Mouse (Mus musculus) kidney, postnatal 0 days (tissue): Measurements from ENCODE around the gene Tnfaip1. TPM values are rescaled to one million over a fixed set of nuclear protein-coding genes. Genes with fewer than 3 reads are reported as not detected.

Experiments used
- ATAC-seq: fragments of 200-750 bp; cut with Nextera tagmentation; replicated peaks from 2 replicates; pipeline ENCODE4 v1.8.0; 2017; ENCODE audit warnings: low read depth, moderate number of reproducible peaks, moderate TSS enrichment, moderate library complexity; ENCODE audit not compliant: low FRiP score
- DNase-seq: peaks from one replicate; pipeline ENCODE4 v3.0.0-alpha.2; 2016; ENCODE audit warnings: low spot score
- H3K27ac ChIP-seq: fragments of 300-500 bp; sonication (generic); 2 replicates; pipeline ENCODE4 v1.5.1; 2014; ENCODE audit warnings: mild to moderate bottlenecking
- H3K27me3 ChIP-seq: fragments of 300-500 bp; sonication (generic); 2 replicates; pipeline ENCODE4 v1.6.1; 2014; ENCODE audit warnings: low read length, mixed read lengths; ENCODE audit not compliant: insufficient read depth
- H3K36me3 ChIP-seq: fragments of 300-500 bp; sonication (generic); 2 replicates; pipeline ENCODE4 v1.6.1; 2014; ENCODE audit warnings: low read length, mixed read lengths; ENCODE audit not compliant: insufficient read depth
- H3K4me1 ChIP-seq: fragments of 300-500 bp; sonication (generic); replicated peaks from 2 replicates; pipeline ENCODE4 v1.6.1; 2014; ENCODE audit warnings: antibody characterized with exemption, low read length, mixed read lengths; ENCODE audit not compliant: insufficient read depth
- H3K4me2 ChIP-seq: fragments of 300-500 bp; sonication (generic); 2 replicates; pipeline ENCODE4 v1.6.1; 2014; ENCODE audit warnings: mild to moderate bottlenecking, low read length, moderate library complexity, mixed read lengths
- H3K4me3 ChIP-seq: fragments of 300-500 bp; sonication (generic); replicated peaks from 2 replicates; pipeline ENCODE4 v1.5.1; 2014; ENCODE audit warnings: low read depth, low read length
- H3K9ac ChIP-seq: fragments of 300-500 bp; sonication (generic); 2 replicates; pipeline ENCODE4 v1.6.1; 2014; ENCODE audit warnings: low read depth, low read length
- H3K9me3 ChIP-seq: fragments of 300-500 bp; sonication (generic); replicated peaks from 2 replicates; pipeline ENCODE4 v1.6.1; 2016; ENCODE audit warnings: low read length, inconsistent platforms, mixed read lengths
- CTCF ChIP-seq: IDR thresholded peaks from 2 replicates; pipeline ENCODE4 v1.5.1; 2016; ENCODE audit warnings: antibody characterized with exemption, low read depth, mild to moderate bottlenecking, moderate library complexity
- WGBS: fragments of 180-500 bp; shearing (Covaris S2); extraction: QIAGEN DNeasy Blood & Tissue Kit; methylation state at CpG from one replicate; pipeline ENCODE4 v1.1.7; 2014; 5-methylcytosine and 5-hydroxymethylcytosine counted together
- polyA plus RNA-seq: library from polyadenylated mRNA; unstranded; fragments of >200 nt; fragmentation: Nextera tagmentation; extraction: Ambion mirVana; gene quantifications from 2 replicates; pipeline ENCODE4 v1.2.1, GENCODE M21; 2015

Gene Tnfaip1
- polyA plus RNA-seq, 1 experiment from 2014 or later = 59.8 TPM

DNA sequence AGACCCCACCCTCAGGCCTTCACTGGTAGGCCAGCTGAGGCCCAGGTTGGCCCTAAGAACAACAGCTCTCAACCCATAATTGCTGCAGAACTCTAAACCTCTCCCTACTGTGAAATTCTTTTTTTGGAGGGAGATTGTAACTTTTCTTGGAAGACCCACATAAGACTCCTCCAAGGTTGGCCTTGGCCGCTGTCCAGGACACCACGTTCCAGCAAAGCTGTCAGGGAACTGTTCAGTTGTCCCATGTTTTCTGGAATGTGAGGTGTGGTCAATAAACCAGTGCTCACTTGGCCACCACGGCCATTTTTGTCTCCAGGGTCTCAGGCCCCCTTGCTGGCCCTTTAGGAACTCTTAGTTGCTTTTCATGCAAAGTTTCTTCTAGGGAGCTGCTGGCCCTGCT, 14.3 kb downstream of the Tnfaip1 start:
- DNase-seq = no peak
- H3K27me3 ChIP-seq = no peaks in the 10 kb centered on the region
- H3K9me3 ChIP-seq = no peaks in the 10 kb centered on the region
- WGBS = 78% methylated on average over 3 of the region's 3 CpGs
- no peaks in the 10 kb centered on the region for H3K4me1 ChIP-seq
- no peak for ATAC-seq
- TF ChIP-seq CTCF = no peak
- H3K4me3 ChIP-seq = no peak overlapping the region
- peaks cover 71% of the 10 kb centered on the region for H3K36me3 ChIP-seq
- no peak overlapping the region for H3K9ac ChIP-seq
- no peak overlapping the region for H3K4me2 ChIP-seq
- H3K27ac ChIP-seq = no peak overlapping the region

GRCm38 (mm10) chr11:78518931-78519330, 17.2 kb downstream of the Tnfaip1 start:
- Histone ChIP-seq H3K4me1 (no peaks in the 10 kb centered on the region), H3K27me3 (no peaks in the 10 kb centered on the region), H3K9ac (no peak overlapping the region), H3K9me3 (no peaks in the 10 kb centered on the region), H3K27ac (no peak overlapping the region), H3K4me2 (no peak overlapping the region), H3K36me3 (peaks cover 72% of the 10 kb centered on the region), H3K4me3 (no peak overlapping the region)
- TF ChIP-seq CTCF = no peak
- 88% methylated on average over 10 of the region's 10 CpGs for WGBS
- ATAC-seq (no peak), DNase-seq (no peak)

DNA sequence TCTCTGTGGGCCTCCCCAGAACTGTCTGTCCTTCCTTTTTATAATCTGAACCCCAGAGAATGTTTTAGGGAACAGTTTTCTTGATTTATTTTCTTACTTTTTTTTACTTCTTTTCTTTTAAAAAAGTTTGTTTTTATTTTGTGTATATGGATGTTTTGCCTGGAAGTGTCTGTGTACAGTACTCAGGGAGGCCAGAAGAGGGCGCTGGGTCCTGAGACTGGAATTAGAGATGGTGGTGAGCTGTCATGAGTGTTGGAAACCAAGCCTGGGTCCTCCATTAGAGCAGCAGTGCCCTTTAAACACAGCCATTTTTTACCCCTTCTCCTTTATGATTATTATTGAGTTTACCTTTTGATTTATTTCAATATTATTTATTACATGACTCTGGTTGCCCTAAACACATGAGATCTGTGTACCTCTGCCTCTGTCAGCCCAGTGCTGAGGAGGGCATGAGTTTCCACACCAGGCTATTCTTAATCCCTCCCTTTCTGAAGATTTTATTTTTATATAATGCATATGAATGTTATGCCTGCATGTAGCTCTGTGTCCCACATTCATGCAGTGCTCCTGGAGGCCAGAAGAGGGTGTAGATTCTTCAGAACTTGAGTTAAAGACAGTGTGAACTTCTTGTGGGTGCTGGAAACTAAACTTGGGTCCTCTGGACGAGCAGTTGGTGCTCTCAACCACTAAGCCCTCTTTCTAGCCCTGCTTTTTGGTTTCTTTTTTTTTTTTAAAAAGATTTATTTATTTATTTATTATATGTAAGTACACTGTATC, 20.4 kb downstream of the Tnfaip1 start:
- Histone ChIP-seq H3K4me3 (no peak overlapping the region), H3K4me2 (no peak overlapping the region), H3K27ac (no peak overlapping the region), H3K9me3 (no peaks in the 10 kb centered on the region), H3K27me3 (no peaks in the 10 kb centered on the region), H3K4me1 (peaks cover 11% of the 10 kb centered on the region; the same call in 1 of the 2 replicates), H3K36me3 (peaks cover 44% of the 10 kb centered on the region), H3K9ac (no peak overlapping the region)
- DNase-seq (peak; percentile 22), ATAC-seq (no peak)
- peak; percentile 45 for TF ChIP-seq CTCF
- 66% methylated on average over 2 of the region's 2 CpGs for WGBS

GRCm38 (mm10) chr11:78513106-78513790, 22.9 kb downstream of the Tnfaip1 start:
- H3K4me2 ChIP-seq = peak overlapping the region; percentile 88
- WGBS = 67% methylated on average over 3 of the region's 3 CpGs
- no peaks in the 10 kb centered on the region for H3K9me3 ChIP-seq
- H3K36me3 ChIP-seq = peaks cover 29% of the 10 kb centered on the region
- H3K27ac ChIP-seq = no peak overlapping the region
- peaks cover 11% of the 10 kb centered on the region; the same call in 1 of the 2 replicates for H3K4me1 ChIP-seq
- DNase-seq = no peak
- H3K27me3 ChIP-seq = no peaks in the 10 kb centered on the region
- no peak for ATAC-seq
- peak overlapping the region; percentile 93; the same call in 1 of the 2 replicates for H3K9ac ChIP-seq
- no peak for TF ChIP-seq CTCF
- peak overlapping the region; percentile 82 for H3K4me3 ChIP-seq

DNA sequence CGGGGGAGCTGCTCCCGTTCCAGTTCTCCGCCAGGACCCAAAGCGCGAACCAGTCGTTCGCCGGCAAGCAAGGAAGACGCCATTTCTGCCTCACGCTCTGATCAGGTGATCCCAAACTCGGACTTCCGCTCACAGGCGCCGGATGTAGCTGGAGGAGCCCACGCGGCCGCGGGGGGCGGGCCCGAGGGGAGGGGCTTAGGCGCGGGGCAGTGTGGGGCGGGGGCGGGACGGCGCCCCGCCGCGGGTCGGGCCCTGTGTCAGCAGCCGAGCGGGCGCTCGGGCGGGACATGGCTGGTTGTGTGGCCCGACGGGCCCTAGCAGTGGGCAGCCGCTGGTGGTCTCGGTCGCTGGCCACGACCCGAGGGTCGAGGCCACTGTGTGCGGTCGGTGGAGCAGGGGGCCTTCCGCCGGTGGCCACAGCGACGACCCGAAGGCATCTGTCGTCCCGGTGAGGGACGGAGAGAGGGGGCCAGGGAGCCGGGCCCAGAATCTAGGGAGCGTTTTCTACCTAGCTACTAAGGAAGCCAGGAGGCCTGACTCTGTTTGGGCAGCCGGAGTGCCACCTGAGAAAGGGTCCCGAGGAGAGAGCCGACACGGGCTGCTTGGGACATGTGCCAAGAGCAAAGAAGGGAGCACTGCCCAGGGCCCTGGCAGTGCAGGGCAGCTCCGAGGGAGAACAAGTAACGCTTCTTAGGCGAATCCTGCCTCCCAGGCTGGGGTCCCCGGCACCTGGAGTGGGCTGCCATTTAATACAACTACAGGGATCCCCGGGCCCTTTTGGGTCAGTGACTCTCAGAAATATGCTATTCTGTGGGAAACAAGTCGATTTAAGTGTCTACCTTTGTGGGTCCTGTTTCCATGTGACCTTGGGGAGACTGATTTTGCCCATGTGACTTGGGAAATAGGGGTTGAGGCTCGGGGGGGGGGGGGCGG, 23.8 kb downstream of the Tnfaip1 start, which contains the start of the genes Tmem199 and Poldip2:
Tmem199 (minus strand) TSS at position 148 of the 933 bp plus-strand sequence.
Poldip2 (plus strand) TSS at position 169 of the 933 bp plus-strand sequence.
- H3K36me3 ChIP-seq = peaks cover 31% of the 10 kb centered on the region
- peak within 1 kb of the TSS; percentile 88 for H3K4me2 ChIP-seq
- H3K9ac ChIP-seq = peak within 1 kb of the TSS; percentile 93
- H3K4me3 ChIP-seq = peak within 1 kb of the TSS; percentile 82
- ATAC-seq (peak; percentile 95), DNase-seq (peak; percentile 97)
- H3K4me1 ChIP-seq = peaks cover 11% of the 10 kb centered on the region; the same call in 1 of the 2 replicates
- TF ChIP-seq CTCF = no peak; the same call in 1 of the 2 replicates
- H3K9me3 ChIP-seq = no peaks in the 10 kb centered on the region
- H3K27me3 ChIP-seq = no peaks in the 10 kb centered on the region
- H3K27ac ChIP-seq = peak within 1 kb of the TSS; percentile 89
- WGBS = under 1% methylated on average over 64 of the region's 67 CpGs
